Mouse (Mus musculus): Measurements from ENCODE around the gene Clasp1.

Gene Clasp1

GRCm38 (mm10) chr1:118650771-118651080 is 261.9 kb downstream of the Clasp1 start:
- no peak for DNase-seq (ENCODE audit: low spot score in 2 of 2)

- DNase-seq (ENCODE audit: low spot score in 2 of 2) = no peak
Measured at GRCm38 (mm10) chr1:118658716-118659115, 269.9 kb downstream of the Clasp1 start.

GRCm38 (mm10) chr1:118660880-118661465 is 272.1 kb downstream of the Clasp1 start:
- no peak for DNase-seq (ENCODE audit: low spot score in 2 of 2)
